Mouse (Mus musculus) liver, embryonic 16.5 days (tissue): ENCODE measurements around the gene Atxn7l3. TPM values are rescaled to one million over a fixed set of nuclear protein-coding genes. Genes with fewer than 3 reads are reported as not detected.

Source experiments
- ATAC-seq: fragments of 200-750 bp; cut with Nextera tagmentation; 2 replicates; pipeline ENCODE4 v1.8.0; 2017; ENCODE audit warnings: low read depth, mild to moderate bottlenecking, moderate number of reproducible peaks, moderate library complexity
- H3K27ac ChIP-seq: fragments of 300-500 bp; sonication (generic); 2 replicates; pipeline ENCODE4 v1.5.1; 2014; ENCODE audit warnings: mild to moderate bottlenecking, low read length
- H3K27me3 ChIP-seq: fragments of 300-500 bp; sonication (generic); 2 replicates; pipeline ENCODE4 v1.6.1; 2014; ENCODE audit warnings: low read depth, low read length, mixed read lengths; ENCODE audit not compliant: control insufficient read depth, insufficient read depth
- H3K36me3 ChIP-seq: fragments of 300-500 bp; sonication (generic); 2 replicates; pipeline ENCODE4 v1.6.1; 2014; ENCODE audit warnings: mild to moderate bottlenecking; ENCODE audit not compliant: control insufficient read depth, insufficient read depth
- H3K4me1 ChIP-seq: fragments of 300-500 bp; sonication (generic); 2 replicates; pipeline ENCODE4 v1.6.1; 2014; ENCODE audit warnings: low read depth, low read length, mixed read lengths; ENCODE audit not compliant: control insufficient read depth
- H3K4me2 ChIP-seq: fragments of 300-500 bp; sonication (generic); 2 replicates; pipeline ENCODE4 v1.6.1; 2014; ENCODE audit warnings: low read depth, low read length, mixed read lengths
- H3K4me3 ChIP-seq: fragments of 300-500 bp; sonication (generic); 2 replicates; pipeline ENCODE4 v1.5.1; 2014; ENCODE audit warnings: low read depth, mild to moderate bottlenecking, low read length
- H3K9ac ChIP-seq: fragments of 300-500 bp; sonication (generic); 2 replicates; pipeline ENCODE4 v1.6.1; 2014; ENCODE audit warnings: low read depth, low read length
- H3K9me3 ChIP-seq: fragments of 300-500 bp; sonication (generic); replicated peaks from 2 replicates; pipeline ENCODE4 v1.6.1; 2016; ENCODE audit warnings: low read length; ENCODE audit not compliant: control insufficient read depth
- WGBS: fragments of 180-500 bp; shearing (Covaris S2); extraction: QIAGEN DNeasy Blood & Tissue Kit; methylation state at CpG from one replicate; pipeline ENCODE4 v1.1.7; 2014; ENCODE audit not compliant: insufficient replicate concordance; 5-methylcytosine and 5-hydroxymethylcytosine counted together
- polyA plus RNA-seq: library from polyadenylated mRNA; unstranded; fragments of >200 nt; fragmentation: Nextera tagmentation; extraction: Ambion mirVana; gene quantifications from 2 replicates; pipeline ENCODE4 v1.2.1, GENCODE M21; 2015

The Atxn7l3 gene
- polyA plus RNA-seq: 3.0 and 3.2 TPM in 2 replicates

GRCm38 (mm10) chr11:102296491-102297472, at the start of gene Atxn7l3:
TSS of gene Atxn7l3 (minus strand) at chr11:102296631.
- WGBS: under 1% methylated on average over 65 of the region's 125 CpGs
- Histone ChIP-seq H3K4me1 (peaks cover 30% of the 10 kb centered on the region), H3K4me3 (peak within 1 kb of the TSS; percentile 82), H3K9ac (peak within 1 kb of the TSS; percentile 87), H3K36me3 (peaks cover 23% of the 10 kb centered on the region), H3K4me2 (peak within 1 kb of the TSS; percentile 98), H3K27me3 (no peaks in the 10 kb centered on the region), H3K9me3 (0 out of 2 replicates have a peak, but pooled peaks cover 3% of the 10 kb centered on the region), H3K27ac (peak within 1 kb of the TSS; percentile 97)
- ATAC-seq: peak; percentile 93

- Histone ChIP-seq H3K9ac (no peak overlapping the region), H3K36me3 (peaks cover 9% of the 10 kb centered on the region), H3K4me3 (no peak overlapping the region), H3K4me1 (peaks cover 4% of the 10 kb centered on the region), H3K27ac (no peak overlapping the region), H3K9me3 (0 out of 2 replicates have a peak, but pooled peaks cover 2% of the 10 kb centered on the region), H3K4me2 (no peak overlapping the region), H3K27me3 (no peaks in the 10 kb centered on the region)
- 66% methylated on average over 3 of the region's 3 CpGs for WGBS
- no peak for ATAC-seq
Observed at GRCm38 (mm10) chr11:102344458-102344857, 48.0 kb upstream of the Atxn7l3 start.

DNA sequence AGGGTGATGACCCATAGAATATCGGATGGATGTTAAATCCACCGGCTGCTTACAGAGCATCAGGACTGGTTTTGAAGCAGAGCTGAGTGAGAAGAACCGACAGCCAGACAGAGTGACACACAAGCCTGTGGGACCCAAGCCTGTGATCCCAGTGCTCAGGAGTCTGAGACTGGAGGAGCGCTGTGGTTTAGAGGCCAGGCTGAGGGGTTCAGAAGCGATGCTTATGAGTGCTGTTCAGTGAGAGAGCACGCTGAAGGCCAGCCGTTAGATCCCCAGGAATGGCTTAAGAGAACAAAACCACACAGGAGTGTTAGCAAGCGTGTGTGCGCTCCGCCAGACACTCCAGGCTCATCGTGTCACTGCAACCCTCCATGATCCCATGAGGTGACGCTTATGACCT, 46.3 kb upstream of the Atxn7l3 start:
- 66% methylated on average over 12 of the region's 12 CpGs for WGBS

DNA sequence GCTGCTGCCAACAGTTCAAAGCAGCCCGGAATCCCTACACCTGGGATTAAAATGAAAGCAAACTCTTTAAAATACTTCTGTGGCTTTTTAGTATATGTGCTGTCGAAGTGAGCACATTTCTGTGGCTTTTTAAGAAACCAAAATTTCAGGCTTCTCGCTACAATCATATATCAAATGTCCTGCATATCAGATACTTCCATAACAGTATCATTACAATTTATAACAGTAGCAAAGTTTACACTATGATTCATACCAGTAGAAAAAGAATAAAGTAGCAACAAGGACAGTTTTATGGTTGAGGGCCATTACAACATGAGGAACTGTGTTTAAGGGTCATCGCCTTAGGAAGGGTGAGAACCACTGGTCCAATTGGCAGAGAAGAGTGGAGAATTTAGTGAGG, 44.7 kb upstream of the Atxn7l3 start:
- H3K9ac ChIP-seq: no peak overlapping the region
- H3K9me3 ChIP-seq: 0 out of 2 replicates have a peak, but pooled peaks cover 2% of the 10 kb centered on the region
- 79% methylated on average over 4 of the region's 4 CpGs for WGBS
- no peaks in the 10 kb centered on the region for H3K27me3 ChIP-seq
- peaks cover 2% of the 10 kb centered on the region for H3K4me1 ChIP-seq
- H3K36me3 ChIP-seq: no peaks in the 10 kb centered on the region
- no peak for ATAC-seq
- no peak overlapping the region for H3K27ac ChIP-seq
- H3K4me3 ChIP-seq: no peak overlapping the region
- H3K4me2 ChIP-seq: no peak overlapping the region

More for the DNA sequence above, 46.3 kb upstream of the Atxn7l3 start:
- no peak overlapping the region for H3K9ac ChIP-seq
- H3K4me1 ChIP-seq: peaks cover 2% of the 10 kb centered on the region
- H3K27ac ChIP-seq: no peak overlapping the region
- H3K9me3 ChIP-seq: 0 out of 2 replicates have a peak, but pooled peaks cover 2% of the 10 kb centered on the region
- H3K27me3 ChIP-seq: no peaks in the 10 kb centered on the region
- no peaks in the 10 kb centered on the region for H3K36me3 ChIP-seq
- ATAC-seq: no peak
- H3K4me3 ChIP-seq: no peak overlapping the region
- H3K4me2 ChIP-seq: no peak overlapping the region

DNA sequence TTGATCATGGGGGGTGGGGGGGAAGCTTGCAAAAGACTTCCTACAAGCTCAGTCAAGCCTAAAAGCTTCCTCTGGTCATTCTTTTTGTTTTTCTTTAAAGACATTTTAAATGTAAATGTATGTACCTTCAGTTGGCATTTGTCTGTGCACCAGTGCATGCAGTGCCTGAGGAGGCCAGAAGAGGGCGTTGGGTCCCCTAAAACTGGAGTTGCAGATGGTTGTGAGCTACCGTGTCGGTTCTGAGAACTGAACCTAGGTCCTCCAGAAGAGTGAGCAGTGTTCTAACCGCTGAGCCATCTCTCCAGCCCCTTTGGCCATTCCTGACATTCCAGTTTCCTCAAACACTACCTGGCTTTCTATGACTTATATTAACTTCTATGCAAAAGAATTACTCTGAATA, 43.2 kb upstream of the Atxn7l3 start:
- Histone ChIP-seq H3K9ac (no peak overlapping the region), H3K9me3 (0 out of 2 replicates have a peak, but pooled peaks cover 2% of the 10 kb centered on the region), H3K4me3 (no peak overlapping the region), H3K4me2 (no peak overlapping the region), H3K4me1 (peaks cover 2% of the 10 kb centered on the region), H3K27me3 (no peaks in the 10 kb centered on the region), H3K27ac (no peak overlapping the region), H3K36me3 (no peaks in the 10 kb centered on the region)
- no peak for ATAC-seq
- 52% methylated on average over 4 of the region's 4 CpGs for WGBS

DNA sequence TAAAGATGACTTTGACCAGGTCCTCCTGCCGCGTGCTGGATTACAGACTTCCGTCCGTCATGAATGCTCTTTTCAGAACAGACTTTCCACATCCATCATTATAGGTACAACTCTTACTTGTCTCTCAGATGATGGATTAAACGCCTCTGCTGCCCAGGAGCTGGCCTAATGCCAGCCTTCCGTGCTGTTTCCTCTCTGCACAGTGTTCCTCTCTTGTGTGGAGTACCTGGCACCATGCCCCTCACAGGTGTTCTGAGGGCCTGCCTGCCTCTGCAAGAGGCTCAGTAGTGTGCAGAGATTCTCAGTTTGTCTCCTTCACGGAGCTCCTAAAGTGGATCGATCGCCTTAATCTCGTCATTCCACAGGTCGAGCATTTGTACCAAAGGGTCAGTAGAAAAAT, 42.8 kb upstream of the Atxn7l3 start:
- Histone ChIP-seq H3K27ac (no peak overlapping the region), H3K4me2 (no peak overlapping the region), H3K27me3 (no peaks in the 10 kb centered on the region), H3K4me1 (peaks cover 2% of the 10 kb centered on the region), H3K36me3 (no peaks in the 10 kb centered on the region), H3K4me3 (no peak overlapping the region), H3K9ac (no peak overlapping the region), H3K9me3 (0 out of 2 replicates have a peak, but pooled peaks cover 2% of the 10 kb centered on the region)
- 74% methylated on average over 11 of the region's 11 CpGs for WGBS
- no peak for ATAC-seq

- Histone ChIP-seq H3K9ac (no peak overlapping the region), H3K4me1 (no peaks in the 10 kb centered on the region), H3K27me3 (no peaks in the 10 kb centered on the region), H3K9me3 (0 out of 2 replicates have a peak, but pooled peaks cover 2% of the 10 kb centered on the region), H3K4me2 (no peak overlapping the region), H3K36me3 (no peaks in the 10 kb centered on the region), H3K27ac (no peak overlapping the region), H3K4me3 (no peak overlapping the region)
- 23% methylated on average over 3 of the region's 3 CpGs for WGBS
- ATAC-seq: no peak
Observed at GRCm38 (mm10) chr11:102338561-102338960, 42.1 kb upstream of the Atxn7l3 start.

GRCm38 (mm10) chr11:102337921-102338320, 41.5 kb upstream of the Atxn7l3 start:
- no peaks in the 10 kb centered on the region for H3K4me1 ChIP-seq
- H3K4me3 ChIP-seq: no peak overlapping the region
- H3K27me3 ChIP-seq: no peaks in the 10 kb centered on the region
- H3K4me2 ChIP-seq: no peak overlapping the region
- no peak for ATAC-seq
- WGBS: 56% methylated on average over 1 of the region's 1 CpGs
- no peak overlapping the region for H3K27ac ChIP-seq
- H3K36me3 ChIP-seq: no peaks in the 10 kb centered on the region
- H3K9me3 ChIP-seq: 0 out of 2 replicates have a peak, but pooled peaks cover 2% of the 10 kb centered on the region
- no peak overlapping the region for H3K9ac ChIP-seq

GRCm38 (mm10) chr11:102336191-102336590, 39.8 kb upstream of the Atxn7l3 start:
- 59% methylated on average over 1 of the region's 1 CpGs for WGBS
- H3K4me2 ChIP-seq: no peak overlapping the region
- no peaks in the 10 kb centered on the region for H3K36me3 ChIP-seq
- 0 out of 2 replicates have a peak, but pooled peaks cover 2% of the 10 kb centered on the region for H3K9me3 ChIP-seq
- H3K4me3 ChIP-seq: no peak overlapping the region
- H3K9ac ChIP-seq: no peak overlapping the region
- no peak for ATAC-seq
- no peaks in the 10 kb centered on the region for H3K4me1 ChIP-seq
- no peaks in the 10 kb centered on the region; the same call in 1 of the 2 replicates for H3K27me3 ChIP-seq
- H3K27ac ChIP-seq: no peak overlapping the region
